Mouse (Mus musculus) liver, postnatal 0 days (tissue): ENCODE data around the gene Phactr3.

Experiments used
- CTCF ChIP-seq: sonication (generic); IDR thresholded peaks from 2 replicates; pipeline ENCODE4 v1.5.1; 2016; ENCODE audit warnings: antibody characterized with exemption, low read depth
- EP300 ChIP-seq: IDR thresholded peaks from 2 replicates; pipeline ENCODE4 v1.6.1; 2016; ENCODE audit warnings: antibody characterized with exemption, low read depth, mild to moderate bottlenecking

GRCm38 (mm10) chr2:178245841-178246240, 127.1 kb downstream of the Phactr3 start:
- no peak for TF ChIP-seq CTCF
- no peak for TF ChIP-seq EP300
